Mouse (Mus musculus): ENCODE data around the gene Rabgap1l. TPM values are rescaled to one million over a fixed set of nuclear protein-coding genes. Genes with fewer than 3 reads are reported as not detected.

Rabgap1l gene
- polyA plus RNA-seq, 1 experiment from 2014 or later, result 24.0 TPM

DNA sequence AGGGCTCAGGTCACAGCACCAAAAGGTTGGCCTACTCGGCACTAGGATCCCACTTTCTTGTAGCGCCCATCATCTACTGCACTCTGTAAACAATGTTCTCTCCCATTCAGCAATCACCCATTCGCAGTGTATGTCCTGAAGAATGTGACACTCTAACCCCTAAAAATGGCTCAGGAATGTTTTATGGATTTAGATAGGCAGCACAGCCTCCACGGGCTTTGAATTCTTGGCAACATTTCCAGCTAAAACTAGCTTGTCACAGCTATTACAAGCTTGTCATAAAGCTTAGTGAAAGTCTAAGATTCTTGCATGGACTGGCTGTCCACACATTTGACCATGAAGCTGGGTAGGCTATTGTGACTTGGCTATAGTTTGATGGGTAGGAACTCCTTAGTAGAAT is 274.5 kb downstream of the Rabgap1l start:
- WGBS, result 60% methylated on average over 4 of the region's 4 CpGs
- Histone ChIP-seq H3K4me3 (replicated peaks) (no peak overlapping the region), H3K9me3 (no peaks in the 10 kb centered on the region), H3K9ac (no peak overlapping the region), H3K36me3 (no peaks in the 10 kb centered on the region), H3K27me3 (replicated peaks) (no peaks in the 10 kb centered on the region), H3K27ac (no peak overlapping the region), H3K4me1 (no peaks in the 10 kb centered on the region), H3K4me2 (no peak overlapping the region)
- no peak for ATAC-seq (ENCODE audit: insufficient read depth, low FRiP score, low read depth)

GRCm38 (mm10) chr1:160507766-160508165 is 285.2 kb downstream of the Rabgap1l start:
- H3K27ac ChIP-seq, result no peak overlapping the region
- no peak overlapping the region for H3K9ac ChIP-seq
- H3K4me1 ChIP-seq, result no peaks in the 10 kb centered on the region
- no peak overlapping the region for H3K4me2 ChIP-seq
- H3K27me3 ChIP-seq (replicated peaks), result no peaks in the 10 kb centered on the region
- ATAC-seq (ENCODE audit: insufficient read depth, low FRiP score, low read depth), result no peak
- no peaks in the 10 kb centered on the region for H3K36me3 ChIP-seq
- no peaks in the 10 kb centered on the region for H3K9me3 ChIP-seq
- no peak overlapping the region for H3K4me3 ChIP-seq (replicated peaks)

DNA sequence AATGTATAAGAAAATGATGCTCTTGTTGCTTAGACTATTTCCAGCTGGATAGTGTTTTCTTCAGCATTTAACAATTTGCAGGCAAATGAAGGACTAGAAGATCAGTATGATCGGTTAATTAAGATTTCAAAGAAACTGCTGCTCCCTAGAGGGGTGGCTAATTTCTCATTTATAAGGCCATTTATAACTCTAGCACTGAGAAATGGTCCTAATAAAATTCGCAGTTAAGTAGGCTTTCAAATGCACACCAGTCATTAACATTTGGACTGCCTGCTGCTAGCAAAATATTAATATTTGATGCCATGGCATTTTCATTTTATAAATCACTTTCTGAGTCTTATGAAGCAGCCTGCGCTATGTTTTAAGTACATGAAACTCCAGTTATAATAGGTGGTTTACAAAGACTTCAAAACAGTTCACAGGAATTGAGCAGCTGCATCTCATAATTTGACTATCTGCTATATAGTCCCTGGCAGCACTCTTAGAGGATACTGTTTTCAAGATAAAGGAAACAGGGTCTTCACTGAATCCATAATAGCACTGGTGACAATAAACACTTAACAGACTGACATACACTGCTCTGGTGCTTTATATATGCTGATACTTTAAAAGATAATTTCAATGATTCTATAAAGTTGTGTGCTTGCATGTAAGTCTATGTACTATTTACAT is 296.0 kb downstream of the Rabgap1l start:
- H3K9me3 ChIP-seq, result no peaks in the 10 kb centered on the region
- H3K27me3 ChIP-seq (replicated peaks), result no peaks in the 10 kb centered on the region
- H3K4me2 ChIP-seq, result no peak overlapping the region
- H3K4me3 ChIP-seq (replicated peaks), result no peak overlapping the region
- 75% methylated on average over 3 of the region's 3 CpGs for WGBS
- no peak overlapping the region for H3K27ac ChIP-seq
- no peak overlapping the region for H3K9ac ChIP-seq
- ATAC-seq (ENCODE audit: insufficient read depth, low FRiP score, low read depth), result no peak
- H3K4me1 ChIP-seq, result no peaks in the 10 kb centered on the region
- no peaks in the 10 kb centered on the region for H3K36me3 ChIP-seq

DNA sequence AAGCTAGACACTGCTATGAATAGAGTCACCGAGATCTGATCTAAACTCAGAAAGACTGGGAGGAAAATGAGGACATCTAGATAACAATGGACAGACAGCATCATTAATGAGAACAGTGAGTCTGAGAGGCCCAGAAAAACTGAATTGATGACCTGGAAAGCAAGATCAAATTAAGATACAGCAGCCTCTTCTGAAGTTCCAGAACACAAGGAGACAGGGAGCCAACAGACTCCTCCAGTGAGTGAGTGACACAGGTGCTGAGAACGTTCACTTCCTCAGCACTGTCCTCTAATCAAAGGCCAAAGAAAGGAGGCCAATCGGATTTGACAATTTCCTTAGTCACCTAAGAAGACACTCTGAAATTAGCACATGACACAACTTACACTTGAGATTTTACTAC is 307.3 kb downstream of the Rabgap1l start:
- no peak overlapping the region for H3K27ac ChIP-seq
- no peak overlapping the region for H3K9ac ChIP-seq
- no peaks in the 10 kb centered on the region for H3K36me3 ChIP-seq
- no peaks in the 10 kb centered on the region for H3K9me3 ChIP-seq
- 63% methylated on average over 3 of the region's 3 CpGs for WGBS
- H3K4me2 ChIP-seq, result no peak overlapping the region
- no peaks in the 10 kb centered on the region for H3K4me1 ChIP-seq
- ATAC-seq (ENCODE audit: insufficient read depth, low FRiP score, low read depth), result no peak
- H3K4me3 ChIP-seq (replicated peaks), result no peak overlapping the region
- no peaks in the 10 kb centered on the region for H3K27me3 ChIP-seq (replicated peaks)

DNA sequence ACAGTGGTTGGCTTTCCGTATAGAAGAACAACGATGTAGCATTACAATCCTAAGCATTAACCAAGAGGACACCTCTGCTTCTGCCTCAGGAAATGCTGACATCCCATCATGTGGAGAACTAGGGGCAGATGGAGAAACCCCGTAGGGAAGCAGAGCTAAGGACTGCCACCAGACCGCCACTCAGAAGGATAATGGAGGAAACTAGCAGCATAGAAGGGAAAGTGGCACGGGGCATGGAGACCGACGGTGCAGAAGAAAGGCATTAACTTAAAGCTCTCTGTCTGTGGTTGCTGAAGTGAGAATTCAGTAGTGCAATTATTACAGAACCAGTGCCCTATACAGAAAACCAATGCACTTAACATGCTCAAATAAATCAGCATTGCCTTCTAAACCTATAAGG is 308.0 kb downstream of the Rabgap1l start:
- no peak overlapping the region for H3K9ac ChIP-seq
- H3K27me3 ChIP-seq (replicated peaks), result no peaks in the 10 kb centered on the region
- H3K27ac ChIP-seq, result no peak overlapping the region
- H3K4me2 ChIP-seq, result no peak overlapping the region
- no peak for ATAC-seq (ENCODE audit: insufficient read depth, low FRiP score, low read depth)
- no peaks in the 10 kb centered on the region for H3K36me3 ChIP-seq
- no peaks in the 10 kb centered on the region for H3K9me3 ChIP-seq
- no peaks in the 10 kb centered on the region for H3K4me1 ChIP-seq
- WGBS, result 89% methylated on average over 7 of the region's 7 CpGs
- H3K4me3 ChIP-seq (replicated peaks), result no peak overlapping the region

DNA sequence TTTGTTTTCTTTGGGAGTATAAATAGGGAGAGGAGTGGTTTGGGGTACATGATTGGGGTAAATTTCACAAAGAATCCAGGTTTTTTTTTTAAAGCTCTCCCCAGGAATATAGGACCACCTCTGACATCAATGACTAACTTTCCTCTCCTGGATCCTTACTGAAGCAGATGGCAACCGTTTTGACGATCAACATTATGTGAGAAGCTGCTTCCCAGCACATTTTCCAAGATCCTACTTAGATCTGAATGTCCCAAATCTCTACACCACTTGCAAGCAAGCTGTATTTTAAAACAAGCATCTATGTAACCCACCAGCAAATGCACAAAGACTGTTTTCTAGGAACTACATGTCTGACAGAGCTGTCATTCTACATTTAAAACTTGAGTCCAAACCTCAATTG is 311.4 kb downstream of the Rabgap1l start:
- WGBS, result 85% methylated on average over 2 of the region's 2 CpGs
- Histone ChIP-seq H3K4me1 (no peaks in the 10 kb centered on the region), H3K27ac (no peak overlapping the region), H3K9ac (no peak overlapping the region), H3K4me2 (no peak overlapping the region), H3K27me3 (replicated peaks) (no peaks in the 10 kb centered on the region), H3K9me3 (no peaks in the 10 kb centered on the region), H3K4me3 (replicated peaks) (no peak overlapping the region), H3K36me3 (no peaks in the 10 kb centered on the region)
- no peak for ATAC-seq (ENCODE audit: insufficient read depth, low FRiP score, low read depth)

DNA sequence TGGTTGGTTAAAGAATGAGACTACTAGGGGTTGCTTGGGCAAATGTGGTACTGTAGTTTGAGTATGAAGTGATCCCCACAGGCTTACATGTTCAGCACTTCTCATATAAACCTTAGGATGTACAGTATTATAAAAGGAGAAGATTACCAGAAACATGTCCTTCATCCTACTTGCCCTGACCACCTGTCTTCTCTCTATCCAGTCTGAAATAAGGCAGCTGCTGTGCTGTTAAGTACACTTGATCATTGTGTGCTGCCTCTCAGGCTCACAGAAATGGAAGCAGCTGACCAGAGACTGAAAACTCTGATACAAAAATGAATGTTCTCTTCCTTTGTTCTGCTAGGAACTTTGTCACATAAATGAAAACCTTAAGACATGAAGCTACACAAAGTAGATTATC is 325.6 kb downstream of the Rabgap1l start:
- no peaks in the 10 kb centered on the region for H3K27me3 ChIP-seq (replicated peaks)

GRCm38 (mm10) chr1:160465186-160465585 is 327.8 kb downstream of the Rabgap1l start:
- Histone ChIP-seq H3K27me3 (replicated peaks) (no peaks in the 10 kb centered on the region), H3K9ac (no peak overlapping the region), H3K4me1 (no peaks in the 10 kb centered on the region), H3K36me3 (no peaks in the 10 kb centered on the region), H3K27ac (no peak overlapping the region), H3K4me2 (no peak overlapping the region), H3K4me3 (replicated peaks) (no peak overlapping the region), H3K9me3 (no peaks in the 10 kb centered on the region)
- ATAC-seq (ENCODE audit: insufficient read depth, low FRiP score, low read depth), result no peak

More for the DNA sequence above, 325.6 kb downstream of the Rabgap1l start:
- no peak overlapping the region for H3K27ac ChIP-seq
- ATAC-seq (ENCODE audit: insufficient read depth, low FRiP score, low read depth), result no peak
- H3K9me3 ChIP-seq, result no peaks in the 10 kb centered on the region
- H3K36me3 ChIP-seq, result no peaks in the 10 kb centered on the region
- no peak overlapping the region for H3K4me3 ChIP-seq (replicated peaks)
- no peak overlapping the region for H3K9ac ChIP-seq
- H3K4me1 ChIP-seq, result no peaks in the 10 kb centered on the region
- no peak overlapping the region for H3K4me2 ChIP-seq

GRCm38 (mm10) chr1:160464148-160464547 is 328.9 kb downstream of the Rabgap1l start:
- Histone ChIP-seq H3K9ac (no peak overlapping the region), H3K4me3 (replicated peaks) (no peak overlapping the region), H3K27me3 (replicated peaks) (no peaks in the 10 kb centered on the region), H3K9me3 (no peaks in the 10 kb centered on the region), H3K36me3 (no peaks in the 10 kb centered on the region), H3K27ac (no peak overlapping the region), H3K4me1 (no peaks in the 10 kb centered on the region), H3K4me2 (no peak overlapping the region)
- peak; percentile 72; the same call in 1 of the 2 replicates for ATAC-seq (ENCODE audit: insufficient read depth, low FRiP score, low read depth)

- Histone ChIP-seq H3K4me2 (no peak overlapping the region), H3K9ac (no peak overlapping the region), H3K27ac (no peak overlapping the region), H3K9me3 (no peaks in the 10 kb centered on the region), H3K4me1 (no peaks in the 10 kb centered on the region), H3K4me3 (replicated peaks) (no peak overlapping the region), H3K36me3 (no peaks in the 10 kb centered on the region), H3K27me3 (replicated peaks) (no peaks in the 10 kb centered on the region)
- no peak for ATAC-seq (ENCODE audit: insufficient read depth, low FRiP score, low read depth)
- WGBS, result 93% methylated on average over 1 of the region's 1 CpGs
Measured at GRCm38 (mm10) chr1:160460346-160460745, 332.7 kb downstream of the Rabgap1l start.

DNA sequence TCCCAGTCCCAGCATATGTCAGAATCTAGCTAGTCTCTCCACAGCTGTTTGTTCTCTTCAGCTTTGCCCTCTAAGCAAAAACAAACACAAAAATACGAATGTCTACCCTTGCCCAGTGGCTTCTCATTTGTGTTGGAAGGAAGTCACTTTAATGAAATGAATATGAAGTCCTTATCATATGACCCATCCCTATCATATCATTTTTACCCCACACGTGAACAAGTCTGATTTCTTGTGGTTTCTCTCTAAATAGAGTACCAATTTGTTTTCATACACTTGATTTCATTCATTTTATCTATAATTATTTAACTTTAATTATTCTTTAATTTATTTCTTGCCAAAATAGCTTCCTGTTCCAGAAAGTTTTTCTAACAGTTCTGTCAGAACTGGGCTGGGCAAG is 341.3 kb downstream of the Rabgap1l start:
- H3K4me2 ChIP-seq, result no peak overlapping the region
- no peaks in the 10 kb centered on the region for H3K4me1 ChIP-seq
- H3K9me3 ChIP-seq, result no peaks in the 10 kb centered on the region
- H3K27ac ChIP-seq, result no peak overlapping the region
- 64% methylated on average over 2 of the region's 2 CpGs for WGBS
- no peaks in the 10 kb centered on the region for H3K36me3 ChIP-seq
- no peak for ATAC-seq (ENCODE audit: insufficient read depth, low FRiP score, low read depth)
- H3K27me3 ChIP-seq (replicated peaks), result no peaks in the 10 kb centered on the region
- no peak overlapping the region for H3K9ac ChIP-seq
- no peak overlapping the region for H3K4me3 ChIP-seq (replicated peaks)

- Histone ChIP-seq H3K36me3 (no peaks in the 10 kb centered on the region), H3K27ac (no peak overlapping the region), H3K9ac (no peak overlapping the region), H3K9me3 (no peaks in the 10 kb centered on the region), H3K4me2 (no peak overlapping the region), H3K4me1 (no peaks in the 10 kb centered on the region), H3K4me3 (replicated peaks) (no peak overlapping the region), H3K27me3 (replicated peaks) (no peaks in the 10 kb centered on the region)
- 48% methylated on average over 2 of the region's 2 CpGs for WGBS
- no peak for ATAC-seq (ENCODE audit: insufficient read depth, low FRiP score, low read depth)
Measured at GRCm38 (mm10) chr1:160448681-160449080, 344.3 kb downstream of the Rabgap1l start.

- no peaks in the 10 kb centered on the region for H3K36me3 ChIP-seq
- no peak overlapping the region for H3K4me3 ChIP-seq (replicated peaks)
- H3K4me2 ChIP-seq, result no peak overlapping the region
- ATAC-seq (ENCODE audit: insufficient read depth, low FRiP score, low read depth), result no peak
- 68% methylated on average over 1 of the region's 1 CpGs for WGBS
- no peaks in the 10 kb centered on the region for H3K9me3 ChIP-seq
- no peak overlapping the region for H3K27ac ChIP-seq
- H3K9ac ChIP-seq, result no peak overlapping the region
- no peaks in the 10 kb centered on the region for H3K27me3 ChIP-seq (replicated peaks)
- no peaks in the 10 kb centered on the region for H3K4me1 ChIP-seq
Measured at GRCm38 (mm10) chr1:160446823-160447222, 346.2 kb downstream of the Rabgap1l start.
